Mouse (Mus musculus): ENCODE measurements around the gene Mrps6. TPM values are rescaled to one million over a fixed set of nuclear protein-coding genes. Genes with fewer than 3 reads are reported as not detected.

Mrps6 gene
- total RNA-seq, 2 experiments from 2014 or later, result 6.6 to 10.2 TPM

Other genes with a start within 250 kb of the Mrps6 start
- not detected in 2 replicates for gene Gm49711, start within 50 bp of the Mrps6 start, total RNA-seq (2015)
- not detected in 2 replicates for gene Gm49711, start within 50 bp of the Mrps6 start, total RNA-seq (2017)
- 0.65 and 0.78 TPM in 2 replicates for gene Slc5a3, start 52 bp downstream of the Mrps6 start, total RNA-seq (2015)
- gene Slc5a3, start 52 bp downstream of the Mrps6 start, total RNA-seq (2017), result 0.95 and 1.2 TPM in 2 replicates
- not detected in 2 replicates for gene Kcne2, start 234.1 kb downstream of the Mrps6 start, total RNA-seq (2015)
- gene Kcne2, start 234.1 kb downstream of the Mrps6 start, total RNA-seq (2017), result not detected in 2 replicates
- 68.8 and 83.8 TPM in 2 replicates for gene Smim11, start 243.0 kb downstream of the Mrps6 start, total RNA-seq (2015)
- 122 and 134 TPM in 2 replicates for gene Smim11, start 243.0 kb downstream of the Mrps6 start, total RNA-seq (2017)